Mouse (Mus musculus): Measurements from ENCODE around the gene Olfr1367. TPM values are rescaled to one million over a fixed set of nuclear protein-coding genes. Genes with fewer than 3 reads are reported as not detected.

Olfr1367 gene
- polyA plus RNA-seq (2017; shearing (Covaris generic)): not detected

DNA sequence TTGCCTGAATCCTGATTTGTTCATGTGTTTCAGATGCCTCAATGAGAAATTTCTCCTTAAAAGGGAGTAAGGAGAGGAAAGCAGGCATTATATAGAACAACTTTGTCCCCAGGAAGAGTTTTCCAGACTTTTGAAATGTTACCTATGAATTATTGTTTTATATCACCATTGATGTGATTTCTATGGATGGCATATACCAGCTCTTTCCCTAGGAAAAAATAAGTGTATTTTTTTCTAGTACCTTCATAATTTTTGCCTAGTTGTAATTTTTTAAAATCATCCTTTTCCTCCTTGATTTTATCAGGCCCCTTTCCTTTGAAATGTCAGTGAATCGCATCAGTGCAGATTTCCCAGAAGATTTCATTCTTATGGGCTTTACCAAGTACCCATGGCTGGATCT is at the start of gene Olfr1367:
Gene Olfr1367 (plus strand): TSS at position 301 of the 400 bp plus-strand sequence.

GRCm38 (mm10) chr13:21311926-21312325 is 34.8 kb upstream of the Olfr1367 start, which contains the start of gene Gpx6:
Gene Gpx6, plus strand, starts transcription at chr13:21312125.

GRCm38 (mm10) chr13:21362621-21363248 is 16.0 kb downstream of the Olfr1367 start, which contains the start of gene Zscan12:
Gene Zscan12, plus strand, starts transcription at chr13:21362820.

Other genes with a start within 250 kb of the Olfr1367 start
- gene Olfr1369-ps1, start 235.4 kb upstream of the Olfr1367 start, polyA plus RNA-seq (2017; shearing (Covaris generic)): under 1 TPM; 0.07 TPM
- not detected for gene Olfr263, start 217.3 kb upstream of the Olfr1367 start, polyA plus RNA-seq (2017; shearing (Covaris generic))
- gene Olfr1368, start 201.0 kb upstream of the Olfr1367 start, polyA plus RNA-seq (2017; shearing (Covaris generic)): not detected
- gene Trim27, start 167.5 kb upstream of the Olfr1367 start, polyA plus RNA-seq (2017; shearing (Covaris generic)): 100 to 1,000 TPM; 118 to 119 TPM
- gene Gpx5, start 54.2 kb upstream of the Olfr1367 start, polyA plus RNA-seq (2017; shearing (Covaris generic)): under 1 TPM; 0.29 to 0.31 TPM
- gene Gpx6, start 34.8 kb upstream of the Olfr1367 start, polyA plus RNA-seq (2017; shearing (Covaris generic)): under 1 TPM in 1 of 2 experiments, not detected in 1; 0.31 TPM
- 10 to 100 TPM in 1 of 2 experiments, 1 to 10 TPM in 1; 8.2 to 10.4 TPM for gene Zscan12, start 15.9 kb downstream of the Olfr1367 start, polyA plus RNA-seq (2017; shearing (Covaris generic))
- gene Zkscan3, start 55.8 kb downstream of the Olfr1367 start, polyA plus RNA-seq (2017; shearing (Covaris generic)): 10 to 100 TPM; 44.2 to 52.5 TPM
- gene Pgbd1, start 94.1 kb downstream of the Olfr1367 start, polyA plus RNA-seq (2017; shearing (Covaris generic)): under 1 TPM; 0.37 to 0.53 TPM
- gene Zscan26, start 106.8 kb downstream of the Olfr1367 start, polyA plus RNA-seq (2017; shearing (Covaris generic)): 1 to 10 TPM; 4.8 to 5.5 TPM
- gene Nkapl, start 121.6 kb downstream of the Olfr1367 start, polyA plus RNA-seq (2017; shearing (Covaris generic)): not detected
- gene Zkscan4, start 132.0 kb downstream of the Olfr1367 start, polyA plus RNA-seq (2017; shearing (Covaris generic)): not detected
- not detected for gene Gm10065, start 132.5 kb downstream of the Olfr1367 start, polyA plus RNA-seq (2017; shearing (Covaris generic))
- gene AK157302, start 148.3 kb downstream of the Olfr1367 start, polyA plus RNA-seq (2017; shearing (Covaris generic)): under 1 TPM; 0.18 TPM
- gene Gm11273, start 154.5 kb downstream of the Olfr1367 start, polyA plus RNA-seq (2017; shearing (Covaris generic)): 10 to 100 TPM; 17.3 to 21.5 TPM
- 1 to 10 TPM; 3.9 to 5.7 TPM for gene Zkscan8, start 184.2 kb downstream of the Olfr1367 start, polyA plus RNA-seq (2017; shearing (Covaris generic))
- not detected for gene Olfr1366, start 195.9 kb downstream of the Olfr1367 start, polyA plus RNA-seq (2017; shearing (Covaris generic))
- under 1 TPM; 0.08 to 0.29 TPM for gene Olfr1535, start 213.0 kb downstream of the Olfr1367 start, polyA plus RNA-seq (2017; shearing (Covaris generic))
- not detected for gene Olfr1364, start 234.8 kb downstream of the Olfr1367 start, polyA plus RNA-seq (2017; shearing (Covaris generic))